Mouse (Mus musculus): ENCODE results near the gene Hoxb3.

DNA sequence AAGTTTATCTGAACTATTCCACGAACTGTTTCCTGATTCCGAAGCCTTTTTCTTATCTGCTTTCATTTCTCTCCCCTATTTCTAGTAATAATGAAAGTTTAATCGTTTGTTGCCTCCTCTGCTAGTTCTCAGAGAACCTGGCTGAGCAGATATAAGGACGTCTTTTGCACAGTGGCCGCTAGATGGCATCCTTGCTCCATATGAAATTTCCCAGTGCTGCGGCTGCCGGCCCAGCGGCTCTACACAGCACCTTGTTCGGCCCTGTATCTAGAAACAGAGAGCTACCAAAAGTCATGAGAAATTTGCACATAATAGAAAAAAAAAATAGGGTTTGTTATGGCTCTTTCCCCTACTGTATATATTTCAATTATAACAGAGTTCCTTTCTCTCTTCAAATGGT lies 44.4 kb upstream of the Hoxb3 start:
- no peak for TF ChIP-seq POLR2A (IDR thresholded peaks at IDR 0.05; ENCODE audit: control insufficient read depth, low read depth, low read length)
- peak; percentile 70; the same call in 1 of the 2 replicates for TF ChIP-seq CTCF (IDR thresholded peaks at IDR 0.05; ENCODE audit: control insufficient read depth, insufficient read depth, insufficient replicate concordance, low read depth, low read length)
